Mouse (Mus musculus): ENCODE results near the gene Mepce. TPM values are rescaled to one million over a fixed set of nuclear protein-coding genes. Genes with fewer than 3 reads are reported as not detected.
"Not testable (repeated sequence)": the region's sequence is repeated elsewhere in the genome, so short reads cannot be mapped to it uniquely, and the experiment has no call there.

The Mepce gene
- 9.0 and 9.2 TPM in 2 replicates for polyA plus RNA-seq (2016; fragmentation: Nextera tagmentation; extraction: Ambion mirVana)

DNA sequence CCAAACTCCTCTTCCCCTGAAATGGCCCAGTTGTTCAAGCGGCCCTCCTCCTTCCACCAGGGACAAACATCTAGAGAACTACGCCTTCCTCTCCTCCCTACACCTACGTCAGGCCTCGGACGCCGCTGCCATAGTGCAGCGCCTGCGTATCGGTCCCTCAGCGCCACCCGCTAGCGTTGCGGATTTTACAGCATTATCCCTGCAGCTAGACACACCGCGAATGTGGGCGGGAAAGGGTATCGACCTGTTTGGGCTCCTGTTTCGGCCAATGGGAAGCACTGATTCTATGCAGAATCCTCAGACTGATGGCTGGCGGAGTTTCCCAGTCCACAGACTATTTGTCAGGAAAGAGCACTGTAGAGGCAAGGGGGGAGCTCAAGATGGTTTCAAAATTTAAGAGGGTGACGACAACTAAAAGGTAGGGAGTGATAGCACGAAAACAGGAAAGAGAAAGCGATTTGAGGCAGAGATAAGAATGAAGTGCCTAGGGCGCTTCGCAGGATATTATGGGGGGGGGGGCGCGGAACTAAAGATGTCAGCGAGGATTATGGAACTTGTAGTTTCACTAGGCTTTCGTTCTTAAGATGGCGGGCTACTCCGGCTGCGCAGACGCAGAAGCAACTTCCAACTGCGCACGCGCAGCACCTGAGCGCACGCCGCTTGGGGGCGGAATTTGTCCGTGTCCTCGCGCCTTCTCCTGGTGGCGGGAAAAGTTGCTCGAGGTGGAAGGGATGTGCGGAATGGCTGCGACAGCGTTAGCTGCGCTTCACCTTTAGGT is at the start of gene Mepce, which contains the start of gene Zcwpw1:
Mepce (minus strand) TSS at position 505 of the 778 bp plus-strand sequence.
Zcwpw1 (plus strand) TSS at position 648 of the 778 bp plus-strand sequence.
- Histone ChIP-seq H3K4me1 (peaks cover 39% of the 10 kb centered on the region), H3K9ac (peak within 1 kb of the TSS; percentile 91), H3K27ac (peak within 1 kb of the TSS; percentile 99), H3K9me3 (replicated peaks) (no peaks in the 10 kb centered on the region), H3K4me3 (peak within 1 kb of the TSS; percentile 76), H3K4me2 (peak within 1 kb of the TSS; percentile 98), H3K27me3 (replicated peaks) (peaks cover 4% of the 10 kb centered on the region; the same call in 1 of the 2 replicates), H3K36me3 (peaks cover 28% of the 10 kb centered on the region)
- 1% methylated on average over 48 of the region's 48 CpGs for WGBS (ENCODE audit: insufficient replicate concordance)
- ATAC-seq: peak; percentile 74

DNA sequence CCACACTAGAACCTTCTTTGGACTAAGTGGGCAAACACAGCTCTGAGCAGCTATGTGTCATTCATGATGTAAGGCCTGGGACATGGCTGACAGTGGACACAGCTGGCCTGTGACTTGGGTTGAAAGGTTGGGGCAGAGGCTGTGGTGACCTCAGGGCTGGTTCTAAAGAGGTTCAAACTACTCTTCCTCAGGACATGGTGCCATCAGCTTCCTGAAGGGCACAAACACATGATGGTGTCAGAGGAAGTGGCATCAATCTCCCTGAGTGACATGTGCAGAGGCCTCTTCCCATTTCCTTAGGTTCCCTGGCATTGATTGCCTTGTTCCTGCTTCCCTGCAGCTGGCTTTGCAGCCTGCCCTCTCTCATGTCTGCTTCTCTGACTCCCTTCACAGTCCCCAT is 49.7 kb upstream of the Mepce start:
- H3K9ac ChIP-seq; H3K4me1 ChIP-seq; H3K27me3 ChIP-seq (replicated peaks); H3K36me3 ChIP-seq; H3K9me3 ChIP-seq (replicated peaks); H3K4me3 ChIP-seq; H3K27ac ChIP-seq; ATAC-seq; H3K4me2 ChIP-seq: not testable (repeated sequence)

DNA sequence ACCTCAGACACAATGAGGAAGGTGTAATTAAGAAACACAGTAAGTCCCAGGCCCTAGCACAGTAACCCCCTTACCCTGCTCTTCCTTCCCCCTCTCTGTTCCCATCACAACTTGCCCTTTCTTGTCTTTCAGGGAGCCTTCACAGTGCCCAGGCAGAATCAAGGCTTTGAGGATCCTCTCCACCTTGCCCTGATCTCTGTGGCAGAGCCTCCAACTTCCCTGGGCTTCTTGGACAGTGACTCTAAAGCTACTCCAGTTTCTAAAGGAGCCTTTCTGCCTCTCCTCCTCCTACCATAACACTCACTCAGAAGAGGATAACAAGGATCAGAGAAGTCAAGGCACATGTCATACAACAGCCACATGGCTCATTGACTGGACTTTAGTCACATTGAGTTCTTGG is 49.2 kb upstream of the Mepce start:
- Histone ChIP-seq H3K27me3 (replicated peaks) (no peaks in the 10 kb centered on the region), H3K9ac (no peak overlapping the region), H3K4me2 (no peak overlapping the region), H3K36me3 (no peaks in the 10 kb centered on the region), H3K9me3 (replicated peaks) (no peaks in the 10 kb centered on the region), H3K27ac (no peak overlapping the region), H3K4me1 (no peaks in the 10 kb centered on the region), H3K4me3 (no peak overlapping the region)
- no peak for ATAC-seq

DNA sequence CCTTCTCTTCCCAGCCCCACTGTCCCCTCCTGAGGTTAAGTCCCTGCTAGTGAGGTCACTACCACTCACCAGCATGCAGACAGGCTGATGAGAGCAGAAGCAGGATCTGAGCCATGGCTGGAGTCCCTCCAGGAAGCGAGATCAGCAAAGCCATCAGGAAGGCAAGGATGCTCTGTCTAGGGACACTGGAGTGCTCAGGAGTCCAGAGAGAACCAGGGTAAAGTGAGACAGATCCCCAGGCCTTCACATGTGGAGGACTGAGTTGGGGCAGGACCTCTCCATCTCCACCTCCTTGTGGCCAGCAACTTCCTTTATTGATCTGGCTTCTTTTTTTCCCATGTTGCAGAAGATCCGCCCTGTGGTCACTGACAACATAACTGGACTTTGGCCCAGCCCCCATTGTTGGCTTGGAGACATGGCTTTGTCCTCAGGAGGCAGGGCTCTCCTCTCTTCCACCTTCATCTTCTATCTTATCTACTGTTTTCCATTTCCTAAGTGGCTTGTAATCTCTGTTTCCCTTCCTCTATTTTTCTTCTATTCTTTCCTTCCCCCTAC is 48.6 kb upstream of the Mepce start, which contains the start of gene Pilra:
Pilra (minus strand) TSS at position 316 of the 555 bp plus-strand sequence.
- not testable (repeated sequence) for H3K27me3 ChIP-seq (replicated peaks); H3K4me1 ChIP-seq; H3K9me3 ChIP-seq (replicated peaks); H3K4me2 ChIP-seq; H3K36me3 ChIP-seq; ATAC-seq; H3K27ac ChIP-seq; H3K9ac ChIP-seq; H3K4me3 ChIP-seq
- 22% methylated on average over 2 of the region's 2 CpGs for WGBS (ENCODE audit: insufficient replicate concordance)

DNA sequence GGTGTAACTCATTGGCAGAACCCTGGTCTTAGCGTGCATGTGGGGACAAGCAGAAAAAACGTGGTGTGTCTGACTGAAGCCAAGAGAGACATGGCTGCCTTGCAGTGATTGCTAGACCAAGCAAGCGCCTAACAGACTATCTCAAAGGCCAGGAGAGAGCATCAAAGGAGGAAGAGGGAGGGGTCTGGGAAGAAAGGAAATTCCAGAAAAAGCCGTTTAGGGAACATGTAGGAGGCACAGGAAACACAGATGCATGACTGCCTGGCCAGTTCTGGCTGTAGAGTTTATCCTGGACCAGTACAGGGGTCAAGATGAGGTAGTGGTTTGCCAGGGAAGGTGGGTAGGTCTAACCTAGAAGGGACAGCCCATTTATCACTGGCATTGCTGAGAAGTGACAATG is 46.0 kb upstream of the Mepce start:
- ATAC-seq: no peak
- no peak overlapping the region for H3K27ac ChIP-seq
- H3K4me2 ChIP-seq: no peak overlapping the region
- H3K4me1 ChIP-seq: no peaks in the 10 kb centered on the region
- WGBS (ENCODE audit: insufficient replicate concordance): 46% methylated on average over 4 of the region's 4 CpGs
- H3K36me3 ChIP-seq: no peaks in the 10 kb centered on the region
- no peaks in the 10 kb centered on the region for H3K27me3 ChIP-seq (replicated peaks)
- H3K9ac ChIP-seq: no peak overlapping the region
- no peaks in the 10 kb centered on the region for H3K9me3 ChIP-seq (replicated peaks)
- H3K4me3 ChIP-seq: no peak overlapping the region

DNA sequence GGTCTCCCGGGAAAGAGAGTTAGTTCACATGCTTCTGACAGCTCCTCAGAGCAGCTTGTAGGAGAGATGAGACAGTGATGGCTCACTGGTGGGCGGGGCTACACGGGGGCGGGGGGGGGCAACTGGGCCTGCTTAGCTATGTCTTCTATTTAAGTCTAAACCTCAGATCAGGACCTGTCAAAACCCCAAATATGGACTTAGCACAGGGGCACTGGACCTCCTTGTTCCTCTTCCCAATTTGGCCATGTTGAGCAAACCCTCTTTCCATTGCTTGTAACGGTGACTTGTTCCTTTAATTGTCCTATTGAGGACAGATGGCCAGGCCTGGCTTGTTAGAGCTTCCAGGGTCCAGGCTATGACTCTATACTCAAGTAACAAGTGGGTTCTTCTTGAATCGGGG is 44.1 kb upstream of the Mepce start:
- Histone ChIP-seq H3K36me3 (no peaks in the 10 kb centered on the region), H3K9me3 (replicated peaks) (no peaks in the 10 kb centered on the region), H3K4me1 (no peaks in the 10 kb centered on the region), H3K9ac (no peak overlapping the region), H3K27ac (no peak overlapping the region), H3K27me3 (replicated peaks) (no peaks in the 10 kb centered on the region), H3K4me2 (no peak overlapping the region), H3K4me3 (no peak overlapping the region)
- 41% methylated on average over 6 of the region's 6 CpGs for WGBS (ENCODE audit: insufficient replicate concordance)
- ATAC-seq: no peak

DNA sequence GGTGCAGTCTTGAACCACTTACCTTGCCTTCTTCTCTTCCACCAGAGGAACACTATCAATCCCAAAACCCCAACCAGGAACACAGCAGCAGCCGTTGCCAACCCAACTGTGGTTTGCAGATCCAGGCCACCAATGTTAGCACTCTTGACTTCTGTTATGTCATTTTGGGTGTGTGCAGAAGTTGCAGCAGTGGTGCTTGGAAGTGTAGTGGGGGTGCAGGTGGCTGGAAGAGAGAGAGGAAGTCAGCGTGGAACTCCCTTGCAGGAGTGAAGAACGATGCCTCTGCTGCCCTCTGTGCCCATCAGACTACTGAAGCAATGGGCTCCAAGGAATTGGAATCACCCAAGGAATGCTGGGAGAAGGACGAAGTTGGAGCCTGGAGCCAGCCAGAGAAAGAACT is 43.7 kb upstream of the Mepce start:
- no peak overlapping the region for H3K4me2 ChIP-seq
- H3K27me3 ChIP-seq (replicated peaks): no peaks in the 10 kb centered on the region
- no peak overlapping the region for H3K4me3 ChIP-seq
- H3K9me3 ChIP-seq (replicated peaks): no peaks in the 10 kb centered on the region
- ATAC-seq: no peak
- no peaks in the 10 kb centered on the region for H3K4me1 ChIP-seq
- H3K36me3 ChIP-seq: no peaks in the 10 kb centered on the region
- no peak overlapping the region for H3K9ac ChIP-seq
- WGBS (ENCODE audit: insufficient replicate concordance): 49% methylated on average over 4 of the region's 4 CpGs
- no peak overlapping the region for H3K27ac ChIP-seq

DNA sequence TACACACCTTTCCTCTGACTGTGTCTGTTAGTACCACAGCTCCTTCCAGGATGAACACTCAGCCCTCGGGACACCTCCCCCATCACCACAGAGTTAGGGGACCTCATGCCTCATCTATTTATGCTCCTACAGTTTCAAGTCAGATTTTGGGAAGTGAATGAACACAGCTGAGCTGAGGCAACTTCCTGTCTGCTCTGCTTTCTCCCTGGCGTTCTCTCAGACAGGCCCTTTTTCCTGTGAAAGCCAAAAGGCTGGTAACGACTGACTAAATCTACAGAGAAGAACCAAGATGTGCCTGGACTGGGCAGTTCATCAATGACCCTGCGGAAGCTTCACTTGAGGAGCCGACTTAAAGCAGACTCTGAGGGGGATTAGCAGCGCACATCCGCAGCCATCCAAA is 42.8 kb upstream of the Mepce start:
- 52% methylated on average over 7 of the region's 7 CpGs for WGBS (ENCODE audit: insufficient replicate concordance)
- no peaks in the 10 kb centered on the region for H3K9me3 ChIP-seq (replicated peaks)
- peak overlapping the region; percentile 15; the same call in 1 of the 2 replicates for H3K27ac ChIP-seq
- no peaks in the 10 kb centered on the region for H3K27me3 ChIP-seq (replicated peaks)
- no peak for ATAC-seq
- H3K4me3 ChIP-seq: no peak overlapping the region
- no peak overlapping the region for H3K9ac ChIP-seq
- H3K4me2 ChIP-seq: no peak overlapping the region
- H3K36me3 ChIP-seq: no peaks in the 10 kb centered on the region
- H3K4me1 ChIP-seq: no peaks in the 10 kb centered on the region

DNA sequence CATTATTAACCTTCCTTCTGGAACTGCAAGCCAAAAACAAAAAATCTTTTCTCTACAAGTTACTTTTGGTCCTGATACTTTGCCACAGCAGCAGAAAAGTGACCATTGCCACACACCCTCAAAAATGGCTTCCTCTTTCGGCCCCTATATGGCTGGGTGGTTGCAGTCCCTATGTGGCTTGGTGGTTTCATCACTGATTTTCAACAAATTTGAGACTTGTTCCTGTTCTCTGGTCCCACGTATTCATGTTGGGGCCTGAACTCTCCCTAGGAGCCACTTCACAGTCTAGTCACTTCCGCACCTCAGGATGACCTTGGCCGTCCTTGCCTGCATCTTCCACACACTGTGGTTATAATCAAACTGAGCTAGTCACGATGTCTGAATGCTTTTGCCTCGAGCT is 41.2 kb upstream of the Mepce start:
- no peak overlapping the region for H3K9ac ChIP-seq
- H3K4me1 ChIP-seq: no peaks in the 10 kb centered on the region
- H3K27me3 ChIP-seq (replicated peaks): no peaks in the 10 kb centered on the region
- H3K36me3 ChIP-seq: no peaks in the 10 kb centered on the region
- no peak overlapping the region for H3K4me3 ChIP-seq
- H3K27ac ChIP-seq: no peak overlapping the region
- H3K4me2 ChIP-seq: no peak overlapping the region
- H3K9me3 ChIP-seq (replicated peaks): no peaks in the 10 kb centered on the region
- WGBS (ENCODE audit: insufficient replicate concordance): 48% methylated on average over 6 of the region's 6 CpGs
- ATAC-seq: no peak

DNA sequence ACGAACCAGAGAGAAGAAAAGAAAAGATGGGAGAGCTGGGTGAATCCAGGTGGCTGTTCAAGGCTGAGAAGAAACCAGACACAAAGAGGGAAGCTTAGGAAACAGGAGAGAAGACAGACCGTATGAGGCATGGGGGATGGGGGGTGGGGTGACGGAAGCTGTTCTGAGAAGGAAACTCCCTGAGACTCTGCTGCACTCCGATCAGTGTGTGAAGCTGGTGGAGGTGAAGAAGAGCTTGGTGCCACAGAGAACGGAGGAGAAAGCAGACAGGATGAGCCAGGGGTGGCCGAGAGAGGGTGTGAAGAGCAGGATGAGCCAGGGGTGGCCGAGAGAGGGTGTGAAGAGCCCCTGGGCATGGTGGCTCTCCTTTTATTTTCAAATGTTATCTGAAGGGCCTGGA is 39.0 kb upstream of the Mepce start:
- H3K4me2 ChIP-seq: no peak overlapping the region
- no peak overlapping the region for H3K4me3 ChIP-seq
- no peak overlapping the region for H3K9ac ChIP-seq
- no peaks in the 10 kb centered on the region for H3K4me1 ChIP-seq
- no peak overlapping the region for H3K27ac ChIP-seq
- H3K36me3 ChIP-seq: no peaks in the 10 kb centered on the region
- H3K27me3 ChIP-seq (replicated peaks): no peaks in the 10 kb centered on the region
- no peak for ATAC-seq
- 20% methylated on average over 7 of the region's 7 CpGs for WGBS (ENCODE audit: insufficient replicate concordance)
- no peaks in the 10 kb centered on the region for H3K9me3 ChIP-seq (replicated peaks)

DNA sequence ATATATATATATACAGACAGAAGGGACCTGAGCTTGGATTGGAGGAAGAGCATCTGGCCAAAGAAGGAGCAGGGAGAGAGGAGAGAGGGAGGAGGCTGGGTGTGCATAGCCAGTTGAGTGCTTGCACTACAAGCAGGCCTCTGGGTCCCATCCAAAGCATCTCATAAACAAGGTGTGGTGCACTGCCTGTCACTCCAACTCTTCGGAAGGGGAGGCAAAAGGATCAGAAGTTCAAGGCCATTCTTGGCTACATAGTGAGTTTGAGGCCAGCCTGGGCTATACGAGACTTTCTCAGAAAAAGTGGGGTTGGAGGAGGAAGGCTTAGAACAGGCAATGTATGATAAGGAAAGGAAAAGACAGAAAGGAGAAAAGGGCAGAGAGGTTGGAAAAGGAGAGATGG is 38.5 kb upstream of the Mepce start:
- H3K36me3 ChIP-seq: no peaks in the 10 kb centered on the region
- no peak overlapping the region for H3K9ac ChIP-seq
- ATAC-seq: no peak
- H3K4me1 ChIP-seq: no peaks in the 10 kb centered on the region
- 56% methylated on average over 2 of the region's 2 CpGs for WGBS (ENCODE audit: insufficient replicate concordance)
- H3K27ac ChIP-seq: no peak overlapping the region
- H3K4me2 ChIP-seq: no peak overlapping the region
- no peaks in the 10 kb centered on the region for H3K9me3 ChIP-seq (replicated peaks)
- no peak overlapping the region for H3K4me3 ChIP-seq
- H3K27me3 ChIP-seq (replicated peaks): no peaks in the 10 kb centered on the region

DNA sequence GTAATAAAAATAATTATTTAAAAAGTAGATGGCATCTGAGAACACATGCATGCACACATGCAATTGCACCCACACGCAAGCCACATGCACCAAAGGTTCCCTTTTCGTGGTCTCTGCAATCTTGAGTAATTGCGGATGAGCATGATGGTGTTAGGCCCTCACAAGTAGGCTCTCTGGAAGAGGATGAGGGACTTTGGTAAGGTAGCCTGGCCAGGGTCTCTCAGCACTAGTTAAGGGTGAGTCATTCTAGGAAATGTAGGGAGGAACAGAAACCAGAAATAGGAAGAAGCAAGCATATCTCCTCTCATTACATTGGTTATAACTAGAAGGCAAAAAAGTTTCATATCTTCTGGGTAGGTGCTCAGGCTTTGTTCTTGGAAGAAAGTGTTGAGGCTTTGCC is 37.6 kb upstream of the Mepce start:
- 62% methylated on average over 3 of the region's 3 CpGs for WGBS (ENCODE audit: insufficient replicate concordance)
- H3K9me3 ChIP-seq (replicated peaks): no peaks in the 10 kb centered on the region
- H3K36me3 ChIP-seq: no peaks in the 10 kb centered on the region
- no peak overlapping the region for H3K9ac ChIP-seq
- H3K4me2 ChIP-seq: no peak overlapping the region
- no peaks in the 10 kb centered on the region for H3K4me1 ChIP-seq
- no peak overlapping the region for H3K27ac ChIP-seq
- ATAC-seq: no peak
- no peak overlapping the region for H3K4me3 ChIP-seq
- no peaks in the 10 kb centered on the region for H3K27me3 ChIP-seq (replicated peaks)

Data from liver, embryonic 12.5 days (tissue).